Mouse (Mus musculus) stomach, embryonic 14.5 days (tissue): Measurements from ENCODE around the gene Ina. TPM values are rescaled to one million over a fixed set of nuclear protein-coding genes. Genes with fewer than 3 reads are reported as not detected.

Experiments used
- ATAC-seq: fragments of 200-750 bp; cut with Nextera tagmentation; 2 replicates; pipeline ENCODE4 v1.8.0; 2017; ENCODE audit warnings: low read depth, moderate TSS enrichment; ENCODE audit not compliant: insufficient number of reproducible peaks, insufficient read depth, low FRiP score
- H3K27ac ChIP-seq: fragments of 300-500 bp; sonication (generic); 2 replicates; pipeline ENCODE4 v1.5.1; 2014; ENCODE audit warnings: mild to moderate bottlenecking, low read length, moderate library complexity, mixed read lengths
- H3K27me3 ChIP-seq: fragments of 300-500 bp; sonication (generic); 2 replicates; pipeline ENCODE4 v1.6.1; 2014; ENCODE audit warnings: low read length, control low read depth, mixed read lengths; ENCODE audit not compliant: control insufficient read depth, insufficient read depth
- H3K36me3 ChIP-seq: fragments of 300-500 bp; sonication (generic); 2 replicates; pipeline ENCODE4 v1.6.1; 2014; ENCODE audit warnings: mild to moderate bottlenecking, control low read depth, low read length, moderate library complexity, mixed read lengths; ENCODE audit not compliant: control insufficient read depth, insufficient read depth
- H3K4me1 ChIP-seq: fragments of 300-500 bp; sonication (generic); 2 replicates; pipeline ENCODE4 v1.6.1; 2014; ENCODE audit warnings: low read length, control low read depth, mixed read lengths; ENCODE audit not compliant: control insufficient read depth, insufficient read depth
- H3K4me2 ChIP-seq: fragments of 300-500 bp; sonication (generic); replicated peaks from 2 replicates; pipeline ENCODE4 v1.6.1; 2014; ENCODE audit warnings: low read depth, low read length, control low read depth
- H3K4me3 ChIP-seq: fragments of 300-500 bp; sonication (generic); 2 replicates; pipeline ENCODE4 v1.5.1; 2014; ENCODE audit warnings: low read depth, low read length, control low read depth
- H3K9ac ChIP-seq: fragments of 300-500 bp; sonication (generic); replicated peaks from 2 replicates; pipeline ENCODE4 v1.6.1; 2014; ENCODE audit warnings: low read depth, mild to moderate bottlenecking, control low read depth, low read length, moderate library complexity, mixed read lengths
- H3K9me3 ChIP-seq: fragments of 300-500 bp; sonication (generic); 2 replicates; pipeline ENCODE4 v1.6.1; 2016; ENCODE audit warnings: low read depth, low read length, control low read depth; ENCODE audit not compliant: control insufficient read depth
- WGBS: fragments of 180-500 bp; shearing (Covaris S2); extraction: QIAGEN DNeasy Blood & Tissue Kit; methylation state at CpG from one replicate; pipeline ENCODE4 v1.1.7; 2014; 5-methylcytosine and 5-hydroxymethylcytosine counted together
- polyA plus RNA-seq: library from polyadenylated mRNA; unstranded; fragments of >200 nt; fragmentation: Nextera tagmentation; extraction: Ambion mirVana; gene quantifications from 2 replicates; pipeline ENCODE4 v1.2.1, GENCODE M21; 2014

Ina gene
- polyA plus RNA-seq, 1 experiment from 2014 or later: 16.0 TPM

- H3K4me2 ChIP-seq: peak within 1 kb of the TSS; percentile 62
- H3K4me1 ChIP-seq: no peaks in the 10 kb centered on the region
- WGBS: 10% methylated on average over 42 of the region's 49 CpGs
- H3K9me3 ChIP-seq: no peaks in the 10 kb centered on the region
- peak within 1 kb of the TSS; percentile 90 for H3K9ac ChIP-seq
- ATAC-seq: peak; percentile 80
- H3K27me3 ChIP-seq: no peaks in the 10 kb centered on the region
- peak within 1 kb of the TSS; percentile 99 for H3K4me3 ChIP-seq
- peak within 1 kb of the TSS; percentile 84 for H3K27ac ChIP-seq
- peaks cover 10% of the 10 kb centered on the region; the same call in 1 of the 2 replicates for H3K36me3 ChIP-seq
These were observed 52.8 kb downstream of the Ina start, which contains the start of gene Taf5 for GRCm38 (mm10) chr19:47067096-47067882. TSS of gene Taf5 (plus strand) at chr19:47067746.

GRCm38 (mm10) chr19:47067924-47068611 is 53.6 kb downstream of the Ina start:
- peak overlapping the region; percentile 99 for H3K4me3 ChIP-seq
- no peaks in the 10 kb centered on the region for H3K27me3 ChIP-seq
- H3K27ac ChIP-seq: peak overlapping the region; percentile 84
- H3K4me2 ChIP-seq: peak overlapping the region; percentile 62
- H3K9me3 ChIP-seq: no peaks in the 10 kb centered on the region
- WGBS: under 1% methylated on average over 54 of the region's 72 CpGs
- no peaks in the 10 kb centered on the region for H3K4me1 ChIP-seq
- ATAC-seq: peak; percentile 94
- H3K36me3 ChIP-seq: peaks cover 15% of the 10 kb centered on the region
- H3K9ac ChIP-seq: peak overlapping the region; percentile 90

Other genes starting within 250 kb of the Ina start
- gene Nt5c2, start 455 bp downstream of the Ina start, polyA plus RNA-seq: 84.2 and 106 TPM in 2 replicates
- 22.0 and 24.0 TPM in 2 replicates for gene Pcgf6, start 36.2 kb downstream of the Ina start, polyA plus RNA-seq
- gene Taf5, start 53.0 kb downstream of the Ina start, polyA plus RNA-seq: 7.3 and 8.5 TPM in 2 replicates
- gene Usmg5, start 75.9 kb downstream of the Ina start, polyA plus RNA-seq: 1,169 and 1,234 TPM in 2 replicates
- 10.0 and 11.6 TPM in 2 replicates for gene Pdcd11, start 76.1 kb downstream of the Ina start, polyA plus RNA-seq
- gene Calhm2, start 123.6 kb downstream of the Ina start, polyA plus RNA-seq: 2.3 and 2.5 TPM in 2 replicates
- gene Calhm1, start 129.6 kb downstream of the Ina start, polyA plus RNA-seq: not detected in 2 replicates
- not detected in 2 replicates for gene Calhm3, start 143.1 kb downstream of the Ina start, polyA plus RNA-seq
- gene Neurl1a, start 164.1 kb downstream of the Ina start, polyA plus RNA-seq: 9.5 and 10.2 TPM in 2 replicates